Mouse (Mus musculus): ENCODE measurements at regions not wholly inside any gene's neighbourhood (a gene's known extent, or its start where the extent isn't known, plus 50 kb on each side); places are given as distances from the start of the nearest gene placed in this dataset.

GRCm38 (mm10) chr7:59178326-59178725, 50.2 kb upstream of the Ube3a start:
- peak; percentile 6 for DNase-seq (ENCODE audit: low spot score)

Measured in layer of hippocampus, adult 9-10 months (tissue).